Mouse (Mus musculus): ENCODE data around the gene Olfr50.

DNA sequence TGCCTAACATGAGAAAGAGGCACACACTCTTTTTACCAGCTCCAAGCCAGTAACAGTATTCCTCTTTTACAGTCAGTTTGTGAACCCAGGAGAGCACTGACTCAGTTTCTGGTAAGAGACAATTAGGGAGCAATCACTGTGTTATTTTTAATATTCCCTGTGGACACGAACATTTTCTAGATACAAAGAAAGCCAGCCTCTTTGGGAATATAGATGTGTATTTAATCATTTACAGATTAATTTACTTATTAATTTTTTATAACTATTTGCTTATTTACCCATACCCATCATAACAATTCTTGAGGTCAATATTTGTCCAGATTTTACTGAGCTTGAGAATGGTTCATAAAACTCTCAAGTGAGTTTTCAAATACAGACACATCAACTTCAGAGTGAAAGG lies 26.6 kb downstream of the Olfr50 start, which contains the start of gene Olfr3:
- TF ChIP-seq CTCF (IDR thresholded peaks at IDR 0.05; ENCODE audit: low read depth): no peak
- TF ChIP-seq EP300 (IDR thresholded peaks at IDR 0.05; ENCODE audit: low read depth): no peak

Data from liver, embryonic 14.5 days (tissue).